Mouse (Mus musculus) gastrocnemius, adult 18-20 months (tissue): Measurements from ENCODE around the gene Fancb. TPM values are rescaled to one million over a fixed set of nuclear protein-coding genes. Genes with fewer than 3 reads are reported as not detected.

ENCODE experiments used
- DNase-seq: peaks from one replicate; pipeline ENCODE4 v3.0.0; 2021; ENCODE audit warnings: low spot score
- long read RNA-seq, 2 experiments: library from polyadenylated mRNA; stranded (forward); transcript quantifications; one replicate each; pipeline ENCODE4 v2.0.0; 2021
- total RNA-seq, 2 experiments: library from RNA; stranded (reverse); gene quantifications; 2 replicates each; pipeline ENCODE4 v1.2.3; 2021

Fancb gene
- total RNA-seq = under 1 TPM; 0.55 to 0.62 TPM
- long read RNA-seq, experiment 1, partial matches to known transcripts = 1 of 2 reads
- long read RNA-seq, experiment 1, other reads (novel, unspliced or antisense) = 0 of 2 reads
- long read RNA-seq, experiment 2 = 0 reads

DNA sequence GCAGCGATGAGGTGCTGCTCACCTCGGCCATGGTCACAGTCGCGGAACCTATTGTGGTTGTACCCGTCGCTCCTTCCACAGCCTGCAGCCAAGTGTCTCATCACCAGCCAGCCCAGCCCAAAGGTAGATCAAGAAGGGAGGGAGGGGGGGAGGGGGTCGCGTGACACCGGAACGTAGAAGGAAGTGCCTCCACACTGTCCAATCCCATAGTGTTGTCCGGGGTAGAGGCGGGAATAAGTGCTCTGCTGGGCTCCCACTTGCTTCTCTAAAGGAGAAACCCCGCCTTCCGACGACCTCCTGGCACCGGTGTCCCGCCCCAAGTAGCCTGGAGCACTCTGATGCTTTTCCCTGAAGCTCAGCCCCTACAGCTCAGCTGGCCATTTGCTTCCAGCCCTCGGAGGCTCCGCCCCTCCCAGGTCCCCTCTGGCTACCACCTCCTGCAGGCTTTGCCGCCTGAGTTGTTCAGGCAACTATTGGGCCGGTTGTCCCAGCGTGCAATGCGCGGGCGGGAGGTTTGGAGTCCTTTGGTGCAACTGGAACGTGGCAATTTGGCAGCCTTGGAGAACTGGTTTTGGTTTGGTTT, at the start of gene Fancb, which contains the start of gene Mospd2:
TSS of gene Fancb (plus strand) at position 400 of the 583 bp plus-strand sequence.
TSS of gene Mospd2 (minus strand) at position 183 of the 583 bp plus-strand sequence.
- DNase-seq = peak; percentile 90

DNA sequence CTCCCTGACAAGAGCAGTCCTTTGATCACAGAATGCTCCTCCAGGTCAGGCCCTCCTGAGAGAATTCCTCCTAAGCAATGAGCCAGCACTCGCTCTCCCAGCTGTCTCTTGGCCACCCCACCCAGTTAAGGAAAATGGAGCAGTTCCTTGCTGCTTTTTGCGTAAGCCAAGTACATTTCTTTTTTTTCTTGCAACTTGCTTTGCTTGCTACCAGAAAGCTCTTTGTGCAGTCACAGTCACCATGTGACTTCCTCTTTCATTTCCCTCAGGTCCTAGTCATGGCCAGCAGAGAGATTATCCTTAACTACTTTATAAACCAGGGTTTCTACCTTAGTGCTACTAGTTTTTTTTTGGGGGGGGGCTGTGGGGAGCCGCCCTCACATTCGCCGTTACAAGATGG, 38.9 kb upstream of the Fancb start:
- DNase-seq = no peak

DNA sequence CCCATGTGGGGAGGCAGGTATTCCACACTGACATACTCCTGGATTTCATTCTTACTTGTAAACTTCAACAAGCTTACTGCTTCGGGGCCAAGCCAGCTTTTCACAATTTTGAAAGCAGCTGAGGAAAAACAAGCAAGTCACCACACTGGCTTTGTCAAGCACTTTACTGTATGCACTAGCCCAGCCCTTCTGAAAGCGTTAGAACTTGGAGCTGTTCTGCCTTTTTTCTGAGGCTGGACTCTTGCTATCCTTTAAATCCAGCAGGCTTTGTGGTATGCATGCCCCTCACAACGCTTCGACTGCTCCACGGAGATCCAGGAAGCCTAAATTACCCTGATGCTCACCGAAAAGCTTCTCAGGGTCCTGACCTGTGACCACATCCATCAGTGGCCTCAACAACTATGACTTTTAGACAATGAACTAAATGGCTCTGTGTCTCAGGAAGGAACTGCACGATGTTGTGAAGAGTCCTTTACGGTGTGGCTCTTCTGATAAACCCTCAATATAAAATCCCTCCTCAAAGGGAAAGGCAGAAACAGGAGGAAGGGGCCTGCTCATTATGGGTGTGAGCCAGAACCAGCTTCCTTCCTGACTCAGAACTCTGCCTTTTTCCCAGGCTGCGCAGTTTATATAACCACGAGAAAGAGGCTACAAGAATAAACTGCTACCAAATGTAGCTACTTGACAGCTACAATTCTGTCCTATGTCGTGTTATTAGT, 28.4 kb upstream of the Fancb start:
- DNase-seq = no peak

GRCm38 (mm10) chrX:164952601-164953375, 27.6 kb upstream of the Fancb start:
- peak; percentile 5 for DNase-seq

DNA sequence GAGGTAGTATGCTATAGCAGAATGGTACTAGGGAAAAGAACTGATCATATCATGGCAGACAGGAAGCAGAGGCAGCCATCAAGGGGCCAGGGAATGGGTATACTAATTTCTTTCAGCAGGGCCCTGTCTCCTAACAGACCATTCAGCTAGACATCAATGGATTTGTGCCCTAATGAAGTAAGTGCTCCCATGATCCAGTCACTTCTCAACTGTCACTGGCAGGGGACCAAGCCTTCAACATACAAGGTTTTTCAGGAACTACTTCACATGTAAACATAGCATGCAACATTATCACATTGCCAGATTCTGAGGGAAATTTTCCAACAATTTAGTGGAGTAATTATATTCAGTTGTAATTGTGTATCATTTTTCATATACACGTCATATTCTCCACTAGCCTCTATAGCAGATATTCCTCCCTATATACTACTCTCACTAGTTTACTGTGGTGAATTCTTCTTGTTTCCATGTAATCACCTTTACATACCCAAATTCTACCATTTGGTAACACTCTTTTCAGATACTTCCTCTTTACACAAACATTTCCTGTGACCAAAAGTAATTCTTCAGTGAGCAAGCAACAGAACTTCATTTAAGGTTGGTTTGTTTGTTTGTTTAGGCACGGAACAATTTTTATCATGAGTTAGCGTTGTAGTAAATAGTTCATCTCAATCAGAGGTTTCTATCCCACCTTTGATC, 14.5 kb upstream of the Fancb start:
- no peak for DNase-seq

GRCm38 (mm10) chrX:164971206-164971605, 9.2 kb upstream of the Fancb start:
- DNase-seq = no peak

DNA sequence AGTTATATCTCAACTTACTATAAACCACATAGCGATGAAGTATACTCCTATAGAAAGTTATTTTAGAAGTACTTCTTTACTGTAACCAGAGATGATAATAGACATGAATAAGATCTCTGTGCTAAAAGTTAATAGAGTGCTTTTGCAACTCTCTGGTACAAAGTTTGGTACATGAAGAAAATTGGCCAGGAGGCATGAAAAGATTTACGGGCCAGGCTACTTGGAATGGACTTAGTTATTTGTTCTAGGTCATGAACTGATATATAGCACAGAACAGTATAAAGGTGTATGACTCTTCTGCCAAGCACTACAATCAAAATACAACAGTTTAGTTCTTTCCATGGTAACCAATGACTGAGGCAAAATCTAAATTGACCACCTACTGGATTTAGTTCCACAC, 1.5 kb upstream of the Fancb start:
- no peak for DNase-seq

- no peak for DNase-seq
These were observed 22.7 kb downstream of the Fancb start for GRCm38 (mm10) chrX:165003141-165003540.

DNA sequence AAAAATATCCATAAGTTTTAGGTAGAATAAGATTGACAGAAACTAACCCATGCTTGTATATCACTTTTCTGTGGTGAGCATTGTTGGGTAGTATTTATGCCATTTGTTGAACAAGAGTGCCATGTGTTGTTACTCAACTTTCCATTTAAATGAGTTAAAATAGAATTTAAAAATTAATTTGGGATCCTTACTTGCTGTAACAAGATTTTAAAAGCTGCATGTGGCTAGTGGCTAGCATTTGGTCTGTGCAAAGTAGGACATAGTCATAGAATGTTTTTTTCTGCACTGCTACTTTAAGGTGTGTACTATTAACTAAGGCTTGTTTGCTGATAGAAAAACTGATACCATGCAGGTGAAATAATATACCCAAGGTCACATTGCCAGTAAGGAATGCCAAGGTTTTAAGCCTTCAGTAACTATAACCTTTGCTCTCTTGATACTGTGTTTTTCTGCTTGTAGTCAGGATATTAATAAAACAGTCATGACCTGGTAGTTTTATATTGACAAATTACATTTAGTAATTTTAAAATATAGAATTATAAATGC, 24.5 kb downstream of the Fancb start, which contains the start of gene Gm17604:
TSS of gene Gm17604 (minus strand) at position 51 of the 546 bp plus-strand sequence.
- no peak for DNase-seq

Other genes starting within 250 kb of the Fancb start
- 1 to 10 TPM; 6.1 to 8.8 TPM for gene Mospd2, start 217 bp upstream of the Fancb start, total RNA-seq
- not detected for gene Gm17604, start 24.2 kb downstream of the Fancb start, total RNA-seq